Mouse (Mus musculus) embryo, embryonic 11.5 days (tissue): ENCODE results near the gene Btn1a1.

ENCODE experiments used
- DNase-seq: peaks from one replicate; pipeline ENCODE4 v3.0.0-alpha.2; 2012; ENCODE audit warnings: low read depth, low spot score

Btn1a1 gene

GRCm38 (mm10) chr13:23465600-23466109 lies at the start of gene Btn1a1:
Gene Btn1a1, minus strand, starts transcription at chr13:23465901.
- no peak for DNase-seq

GRCm38 (mm10) chr13:23515281-23515680 lies 49.6 kb upstream of the Btn1a1 start:
- DNase-seq: no peak

- DNase-seq: no peak
These were observed 47.8 kb upstream of the Btn1a1 start for GRCm38 (mm10) chr13:23513517-23513916.

GRCm38 (mm10) chr13:23510127-23510526 lies 44.4 kb upstream of the Btn1a1 start:
- DNase-seq: no peak

- no peak for DNase-seq
These were observed 41.3 kb upstream of the Btn1a1 start for GRCm38 (mm10) chr13:23506819-23507515.

- DNase-seq: no peak
These were observed 40.6 kb upstream of the Btn1a1 start for GRCm38 (mm10) chr13:23506351-23506750.

- DNase-seq: no peak
These were observed 40.1 kb upstream of the Btn1a1 start for GRCm38 (mm10) chr13:23505662-23506345.

- no peak for DNase-seq
These were observed 38.1 kb upstream of the Btn1a1 start for GRCm38 (mm10) chr13:23503797-23504196.

- no peak for DNase-seq
These were observed 37.2 kb upstream of the Btn1a1 start for GRCm38 (mm10) chr13:23502916-23503315.

- no peak for DNase-seq
These were observed 36.4 kb upstream of the Btn1a1 start for GRCm38 (mm10) chr13:23502031-23502567.

- no peak for DNase-seq
These were observed 35.8 kb upstream of the Btn1a1 start for GRCm38 (mm10) chr13:23501511-23501910.

GRCm38 (mm10) chr13:23500424-23501200 lies 34.9 kb upstream of the Btn1a1 start:
- peak; percentile 79 for DNase-seq

GRCm38 (mm10) chr13:23499943-23500342 lies 34.2 kb upstream of the Btn1a1 start:
- no peak for DNase-seq

GRCm38 (mm10) chr13:23498653-23499052 lies 33.0 kb upstream of the Btn1a1 start:
- no peak for DNase-seq

- DNase-seq: no peak
These were observed 32.1 kb upstream of the Btn1a1 start for GRCm38 (mm10) chr13:23497656-23498321.

- DNase-seq: no peak
These were observed 29.8 kb upstream of the Btn1a1 start for GRCm38 (mm10) chr13:23495526-23495925.

GRCm38 (mm10) chr13:23491990-23492389 lies 26.3 kb upstream of the Btn1a1 start:
- DNase-seq: no peak

GRCm38 (mm10) chr13:23491263-23491662 lies 25.6 kb upstream of the Btn1a1 start:
- DNase-seq: no peak

- DNase-seq: no peak
These were observed 25.2 kb upstream of the Btn1a1 start for GRCm38 (mm10) chr13:23490863-23491262.

GRCm38 (mm10) chr13:23488400-23489322 lies 23.0 kb upstream of the Btn1a1 start, which contains the start of gene Btn2a2:
Gene Btn2a2, minus strand, starts transcription at chr13:23488857.
- no peak for DNase-seq
